Comparison of ENCODE assay signal across 17 mouse cellular contexts in the genomic region with DNA sequence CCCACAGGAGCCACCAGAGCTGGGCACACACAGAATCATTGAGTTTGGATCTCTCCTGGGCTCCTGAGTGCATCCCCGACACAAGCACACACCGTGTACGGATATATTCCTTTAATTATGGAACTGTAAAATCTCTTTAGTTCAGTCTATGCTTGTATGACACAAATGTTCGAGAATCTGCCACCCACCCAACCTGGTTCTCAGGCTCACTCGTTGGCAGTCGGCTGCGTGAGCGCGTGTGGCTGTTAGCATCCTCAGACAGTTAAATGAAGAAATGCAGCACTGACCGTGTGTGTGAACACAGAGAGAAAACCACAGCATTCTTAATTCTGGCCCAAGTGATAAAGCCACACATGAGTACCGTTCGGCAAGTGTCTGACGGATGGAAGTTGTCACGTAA.
DNase-seq lines count a peak whose midpoint lies in the region.
"Had no signal": no experiment of that assay in that cellular context is flagged by ENCODE, and none has a peak within 500 bp of the region (broad histone marks: within the 10 kb centered on the region; RNA-seq: fewer than 3 reads in every experiment).

No protein-coding gene starts in this region.

- peak; percentile 29 for DNase-seq in layer of hippocampus, adult 11-12 months (ENCODE audit: low spot score)
- DNase-seq in layer of hippocampus, postnatal 14 days (ENCODE audit: low spot score in 2 of 2), result no peak
- DNase-seq in brain, adult 2 months (ENCODE audit: low read depth, low spot score), result peak; percentile 78
- peak; percentile 68 to 89 for DNase-seq in left cerebral cortex, postnatal 25 days (ENCODE audit: low spot score in 2 of 2)
- DNase-seq in right cerebral cortex, postnatal 25 days, result peak; percentile 55
- DNase-seq in heart, postnatal 25 days (ENCODE audit: low spot score), result no peak
- no peak for DNase-seq in kidney, adult 18-20 months
- DNase-seq: adrenal gland, postnatal 14 days; cerebellum, adult 18-20 months; cerebellum, postnatal 10 days; gastrocnemius, adult 2 months; gastrocnemius, postnatal 36 days; heart, adult 18-20 months; heart, postnatal 4 days; kidney, adult 9 months; kidney, postnatal 10 days; lung, postnatal 36 days had no signal

- intact Hi-C loops in left cerebral cortex, postnatal 25 days (cut with DNase I), result loop anchor here (5.0 to 10.0 kb wide), 2 partner anchors 109 to 748 kb away; a partner anchor contains a TSS
- intact Hi-C loops in heart, postnatal 25 days (cut with DNase I), result no loop called here

Comparison
In these comparisons a context has a peak if more than half of its experiments do, and no peak if none do; other contexts are left out.
1. DNase-seq: peak in layer of hippocampus, adult 11-12 months (single experiment), brain, adult 2 months (single experiment), left cerebral cortex, postnatal 25 days (2 of 2) and right cerebral cortex, postnatal 25 days (single experiment); none in layer of hippocampus, postnatal 14 days (0 of 2), heart, postnatal 25 days (single experiment) and kidney, adult 18-20 months (single experiment).